Mouse (Mus musculus) gastrocnemius, postnatal 36 days (tissue): ENCODE measurements around the gene Myo10. TPM values are rescaled to one million over a fixed set of nuclear protein-coding genes. Genes with fewer than 3 reads are reported as not detected.

Source experiments
- DNase-seq, 2 experiments: peaks; one replicate each; pipeline ENCODE4 v3.0.0; 2022
- intact Hi-C: fragments of 180-260 bp; cut with DNase I; formaldehyde crosslinking; loops from one replicate; pipeline ENCODE4 v1.15.1; 2025
- long read RNA-seq, 2 experiments: library from polyadenylated mRNA; stranded (forward); transcript quantifications; one replicate each; pipeline ENCODE4 v2.0.0; 2021
- total RNA-seq, 2 experiments: library from RNA; stranded (reverse); gene quantifications; 2 replicates each; pipeline ENCODE4 v1.2.3; 2021

Gene Myo10
- total RNA-seq = 10 to 100 TPM; 42.1 to 52.4 TPM
- long read RNA-seq, experiment 1, partial matches to known transcripts = 25 of 35 reads
- long read RNA-seq, experiment 1, other reads (novel, unspliced or antisense) = 10 of 35 reads
- long read RNA-seq, experiment 2, partial matches to known transcripts = 7 of 31 reads
- long read RNA-seq, experiment 2, other reads (novel, unspliced or antisense) = 24 of 31 reads

- peak; percentile 99 to 100 for DNase-seq
- intact Hi-C loops = loop anchor here (5.0 kb wide), 1 partner anchor 180 kb away; no protein-coding TSS in a partner anchor
Measured at GRCm38 (mm10) chr15:25622200-25622866, at the start of gene Myo10. TSS of gene Myo10 (plus strand) at chr15:25622525.

GRCm38 (mm10) chr15:25573113-25573512, 49.2 kb upstream of the Myo10 start:
- no peak for DNase-seq
- intact Hi-C loops = no loop called here

- intact Hi-C loops = no loop called here
- DNase-seq = no peak
Measured at GRCm38 (mm10) chr15:25573876-25574601, 48.3 kb upstream of the Myo10 start.

- intact Hi-C loops = no loop called here
- no peak for DNase-seq
Measured at GRCm38 (mm10) chr15:25577327-25578051, 44.8 kb upstream of the Myo10 start.

GRCm38 (mm10) chr15:25578369-25578768, 44.0 kb upstream of the Myo10 start:
- intact Hi-C loops = no loop called here
- DNase-seq = no peak

GRCm38 (mm10) chr15:25580731-25581130, 41.6 kb upstream of the Myo10 start:
- peak; percentile 36 to 37 for DNase-seq
- intact Hi-C loops = no loop called here

GRCm38 (mm10) chr15:25582055-25582454, 40.3 kb upstream of the Myo10 start:
- no peak for DNase-seq
- intact Hi-C loops = no loop called here

GRCm38 (mm10) chr15:25583361-25583760, 39.0 kb upstream of the Myo10 start:
- intact Hi-C loops = no loop called here
- DNase-seq = no peak

GRCm38 (mm10) chr15:25586828-25587227, 35.5 kb upstream of the Myo10 start:
- intact Hi-C loops = no loop called here
- DNase-seq = no peak

- no peak for DNase-seq
- intact Hi-C loops = no loop called here
Measured at GRCm38 (mm10) chr15:25587943-25588342, 34.4 kb upstream of the Myo10 start.

- no peak for DNase-seq
- intact Hi-C loops = no loop called here
Measured at GRCm38 (mm10) chr15:25589318-25589902, 32.9 kb upstream of the Myo10 start.

GRCm38 (mm10) chr15:25589916-25590315, 32.4 kb upstream of the Myo10 start:
- intact Hi-C loops = no loop called here
- DNase-seq = no peak

- no peak for DNase-seq
- intact Hi-C loops = no loop called here
Measured at GRCm38 (mm10) chr15:25590891-25591290, 31.4 kb upstream of the Myo10 start.

- DNase-seq = no peak
- intact Hi-C loops = no loop called here
Measured at GRCm38 (mm10) chr15:25591964-25592363, 30.4 kb upstream of the Myo10 start.

GRCm38 (mm10) chr15:25593469-25594150, 28.7 kb upstream of the Myo10 start:
- DNase-seq = no peak
- intact Hi-C loops = no loop called here

- intact Hi-C loops = no loop called here
- DNase-seq = no peak
Measured at GRCm38 (mm10) chr15:25598313-25598712, 24.0 kb upstream of the Myo10 start.

GRCm38 (mm10) chr15:25602306-25602705, 20.0 kb upstream of the Myo10 start:
- DNase-seq = no peak
- intact Hi-C loops = no loop called here

GRCm38 (mm10) chr15:25603286-25603685, 19.0 kb upstream of the Myo10 start:
- DNase-seq = no peak
- intact Hi-C loops = no loop called here

GRCm38 (mm10) chr15:25604231-25604630, 18.1 kb upstream of the Myo10 start:
- intact Hi-C loops = no loop called here
- DNase-seq = no peak

- intact Hi-C loops = no loop called here
- no peak for DNase-seq
Measured at GRCm38 (mm10) chr15:25605376-25605775, 16.9 kb upstream of the Myo10 start.
